Mouse (Mus musculus) liver, embryonic 14.5 days (tissue): ENCODE results near the gene Sdhaf2.

Experiments
- CTCF ChIP-seq: IDR thresholded peaks from 2 replicates; pipeline ENCODE4 v1.5.1; 2016; ENCODE audit warnings: antibody characterized with exemption, low read depth, control low read depth
- EP300 ChIP-seq: IDR thresholded peaks from 2 replicates; pipeline ENCODE4 v1.6.1; 2016; ENCODE audit warnings: antibody characterized with exemption, low read depth

DNA sequence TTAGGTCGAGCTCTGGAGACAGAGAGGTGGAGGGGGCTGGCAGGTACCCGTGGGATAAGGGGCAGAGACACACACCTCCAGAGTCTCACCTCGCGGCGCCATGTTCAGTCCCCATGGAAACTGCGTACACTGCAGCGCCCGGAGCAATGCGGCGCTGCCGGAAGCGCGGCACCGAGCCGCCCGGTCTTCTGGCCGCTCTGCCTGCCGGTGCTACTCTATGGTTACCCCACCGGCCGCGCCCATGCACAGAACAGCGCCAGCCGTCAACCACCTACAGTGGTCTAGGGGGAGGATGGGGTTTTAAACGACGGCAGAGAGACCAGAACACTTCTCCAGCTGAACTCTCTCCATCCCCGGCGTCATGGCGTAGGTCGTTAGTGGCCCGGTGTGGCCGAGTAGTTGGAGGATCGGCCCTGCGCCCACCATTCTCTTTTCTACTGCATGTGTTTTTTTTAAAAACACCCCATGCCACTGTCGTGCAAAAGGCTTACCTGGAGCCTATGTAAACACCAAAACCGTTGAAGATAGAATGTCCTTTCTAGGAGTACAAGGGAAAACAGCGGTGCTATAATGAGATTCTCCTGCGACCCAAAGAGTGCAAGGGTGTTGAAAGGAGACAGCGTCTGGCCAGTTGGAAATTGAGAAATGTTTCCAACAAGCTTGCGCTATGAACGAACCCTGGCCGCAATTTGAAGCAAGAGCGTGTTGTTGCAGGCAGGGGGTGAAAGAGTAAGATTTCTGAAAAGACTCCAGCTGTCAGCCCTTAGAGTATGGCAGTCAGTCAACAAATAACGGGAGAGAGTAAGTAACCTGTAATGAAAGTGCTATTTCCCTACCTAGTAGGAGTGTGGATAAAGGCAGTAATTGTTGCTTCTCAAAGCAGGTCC is 29.9 kb upstream of the Sdhaf2 start, which contains the start of gene Tmem216:
- TF ChIP-seq CTCF = peak; percentile 21; the same call in 1 of the 2 replicates
- TF ChIP-seq EP300 = no peak
